Mouse (Mus musculus): ENCODE measurements at regions not wholly inside any gene's neighbourhood (a gene's known extent, or its start where the extent isn't known, plus 50 kb on each side); places are given as distances from the start of the nearest gene placed in this dataset.
A peak's percentile ranks its signal among the peaks of the same experiment; 100 is the strongest.

DNA sequence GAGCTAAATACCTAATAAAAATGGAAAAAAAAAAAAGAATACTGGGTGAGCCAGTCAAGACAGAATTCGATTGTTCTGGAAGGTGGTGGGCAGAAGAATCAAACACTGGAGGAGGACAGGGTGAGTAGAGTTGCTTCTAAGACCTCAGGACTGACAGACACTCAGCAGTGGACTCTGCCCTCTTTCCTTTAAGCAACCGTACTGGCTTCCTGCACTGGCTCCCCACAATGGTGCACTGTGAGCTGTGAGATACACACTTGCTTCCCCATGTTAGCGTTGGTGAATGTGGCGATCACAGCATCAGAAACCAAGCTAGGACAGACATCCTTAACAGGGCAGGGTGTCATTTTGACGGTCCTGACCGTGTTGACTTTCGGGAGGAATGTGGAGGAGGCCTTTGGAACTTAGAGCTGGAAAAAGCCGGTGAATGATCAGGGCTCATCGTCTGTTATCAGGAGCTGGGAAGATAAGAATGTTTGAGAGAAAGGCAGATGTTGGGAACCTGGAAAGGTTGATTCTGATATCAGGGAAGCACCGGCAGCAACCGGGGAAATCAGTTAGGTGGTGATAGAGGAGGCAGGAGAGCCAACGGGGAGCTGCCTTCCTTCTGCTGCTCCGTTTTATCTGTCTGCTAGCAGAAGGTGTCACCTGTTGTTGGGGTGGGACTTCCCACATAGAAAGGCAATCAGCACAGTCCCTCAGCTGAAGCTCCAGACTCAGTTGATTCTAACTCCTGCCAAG lies 254.8 kb downstream of the Ajap1 start:
- DNase-seq (ENCODE audit: low spot score) = peak; percentile 16

DNA sequence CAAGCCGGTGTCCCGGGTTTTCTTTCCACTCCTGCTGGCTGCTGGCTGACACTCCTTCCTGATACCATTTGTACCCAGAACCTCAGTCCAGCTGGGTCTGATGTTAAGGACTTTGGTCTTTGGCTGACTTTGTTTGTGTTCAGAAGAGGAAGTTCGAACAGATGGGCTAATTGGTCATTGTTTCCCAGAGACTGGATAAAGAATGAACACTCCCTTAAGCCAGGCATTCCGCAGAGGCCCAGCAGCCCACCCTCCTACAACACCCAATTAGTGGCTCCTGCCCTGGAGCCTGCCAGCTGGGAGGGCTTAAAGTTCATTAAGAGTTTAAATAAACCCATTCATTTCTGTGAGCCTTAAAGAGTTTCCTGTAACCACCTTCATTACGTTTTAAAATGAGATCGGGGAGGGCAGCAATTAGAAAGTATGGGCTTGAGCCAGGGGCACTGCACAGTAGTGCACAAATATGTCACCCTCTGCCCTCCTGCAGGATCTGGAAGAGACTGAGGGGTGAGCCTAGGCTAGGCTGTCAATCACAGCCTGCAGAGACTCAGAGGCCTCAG lies 257.9 kb downstream of the Ajap1 start:
- DNase-seq (ENCODE audit: low spot score) = no peak

DNA sequence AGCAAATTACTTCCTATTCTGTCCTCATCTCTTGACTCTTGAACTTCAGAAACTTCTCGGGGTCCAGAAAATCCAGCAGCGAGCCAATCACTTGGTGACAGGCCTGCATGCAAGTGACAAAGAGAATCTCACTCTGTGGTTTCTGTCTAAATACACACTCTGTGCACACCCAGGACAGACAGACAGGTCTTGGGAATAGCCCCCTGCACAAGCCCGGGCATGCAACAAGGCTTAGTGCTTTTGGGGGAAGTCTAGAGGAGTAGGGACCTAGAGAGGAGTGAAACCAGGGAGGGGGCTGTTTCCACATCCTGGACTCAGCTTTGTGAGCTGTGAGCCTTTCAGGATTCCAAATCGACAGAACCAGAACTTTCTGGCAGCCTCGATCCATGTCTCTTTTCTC lies 259.6 kb downstream of the Ajap1 start:
- no peak for DNase-seq (ENCODE audit: low spot score)

DNA sequence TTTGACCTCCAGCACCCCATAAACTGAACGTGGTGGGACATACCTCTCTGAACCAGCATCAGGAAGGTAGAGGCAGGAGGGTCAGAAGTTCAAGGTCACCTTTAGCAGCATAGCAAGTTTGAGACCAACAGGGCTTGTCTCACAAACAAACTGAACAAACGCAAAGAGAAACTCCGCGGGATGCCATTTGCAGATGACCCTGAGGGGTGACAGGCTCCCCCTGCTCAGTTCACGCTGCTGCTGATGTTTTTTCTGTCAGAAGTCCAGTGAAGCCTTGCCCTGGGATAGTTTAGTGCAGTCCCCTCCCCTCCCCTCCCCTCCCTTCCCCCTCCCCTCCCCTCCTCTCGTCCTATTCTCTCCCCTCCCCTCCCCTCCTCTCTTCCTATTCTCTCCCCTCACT lies 262.1 kb downstream of the Ajap1 start:
- no peak for DNase-seq (ENCODE audit: low spot score)

DNA sequence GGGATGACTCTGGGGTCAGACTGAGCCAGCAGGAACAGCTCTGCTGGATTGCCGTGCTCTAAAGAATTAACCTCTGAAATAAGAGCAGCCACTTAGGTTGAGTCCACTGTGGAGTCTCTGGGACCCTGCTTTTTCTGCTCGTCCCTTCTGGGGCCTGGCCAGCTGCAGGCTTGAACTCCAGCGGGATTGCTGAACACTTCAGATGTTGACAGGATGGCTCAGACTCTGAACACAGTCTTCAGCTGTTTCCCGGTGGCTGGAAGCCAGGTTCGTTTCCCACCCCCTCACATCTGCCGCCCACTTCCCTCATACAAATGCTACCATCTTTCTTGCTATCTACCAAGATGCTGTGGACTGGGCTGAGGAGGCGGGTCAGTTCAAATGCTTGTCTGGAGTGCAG lies 262.5 kb downstream of the Ajap1 start:
- peak; percentile 27 for DNase-seq (ENCODE audit: low spot score)

DNA sequence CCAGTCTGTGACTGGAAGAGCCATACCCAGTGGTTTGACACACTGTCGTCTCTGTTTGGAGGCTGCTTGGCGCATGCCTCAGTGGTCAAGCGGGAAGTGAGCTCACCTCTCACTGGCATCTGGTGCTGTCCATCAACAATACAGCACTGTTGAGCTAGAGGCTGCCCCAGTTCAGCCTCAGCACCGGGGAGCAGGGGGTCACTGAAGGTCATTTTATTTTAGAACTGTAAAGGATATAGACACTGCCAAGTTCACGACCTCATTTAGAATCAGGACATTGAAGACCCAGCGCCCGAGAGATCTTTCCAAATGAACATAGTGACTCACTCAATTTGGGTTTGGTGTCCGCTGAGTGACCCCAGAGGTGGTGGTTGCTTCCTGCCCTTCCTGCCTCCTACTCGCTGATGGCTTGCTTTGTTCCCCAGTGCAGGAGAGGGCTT lies 265.1 kb downstream of the Ajap1 start:
- DNase-seq (ENCODE audit: low spot score) = peak; percentile 53

DNA sequence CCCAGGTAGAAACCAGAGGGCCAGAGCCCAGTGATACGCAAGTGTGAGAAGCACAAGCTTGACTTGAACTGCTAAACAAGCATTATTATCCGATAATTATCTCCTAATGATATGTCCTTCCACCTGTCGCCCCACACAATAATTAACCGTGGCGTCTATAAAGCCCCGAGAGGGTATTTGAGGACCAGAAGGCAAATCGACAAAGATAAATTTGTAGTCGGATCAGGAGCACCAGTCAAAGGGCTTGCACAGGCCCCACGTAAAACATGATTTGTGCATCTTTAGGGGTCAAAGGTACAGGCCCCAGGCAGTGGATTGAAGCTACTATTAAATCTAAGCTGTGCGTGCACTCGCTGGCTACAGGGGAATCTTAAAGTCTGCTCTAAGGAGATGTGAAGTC lies 270.5 kb downstream of the Ajap1 start:
- no peak for DNase-seq (ENCODE audit: low spot score)

DNA sequence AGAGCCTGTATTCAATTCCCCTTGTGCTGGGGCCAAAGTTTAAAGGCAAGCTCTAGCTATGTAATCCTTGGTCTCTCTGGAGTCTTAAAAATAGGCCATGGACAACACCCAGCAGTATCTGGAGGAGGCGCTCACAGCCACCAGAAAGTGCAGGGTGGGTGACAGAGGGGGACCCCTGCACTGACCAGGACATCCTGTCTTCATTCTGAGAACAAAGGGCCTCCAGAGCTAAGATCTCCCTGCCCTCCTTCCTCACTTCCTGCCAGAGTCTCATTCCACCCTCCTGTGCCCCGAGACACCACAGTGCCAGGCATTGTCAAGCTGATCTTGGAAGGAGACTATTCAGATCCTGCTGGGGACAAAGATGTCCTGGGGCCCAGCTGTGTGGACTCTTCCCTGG lies 273.8 kb downstream of the Ajap1 start:
- no peak for DNase-seq (ENCODE audit: low spot score)

DNA sequence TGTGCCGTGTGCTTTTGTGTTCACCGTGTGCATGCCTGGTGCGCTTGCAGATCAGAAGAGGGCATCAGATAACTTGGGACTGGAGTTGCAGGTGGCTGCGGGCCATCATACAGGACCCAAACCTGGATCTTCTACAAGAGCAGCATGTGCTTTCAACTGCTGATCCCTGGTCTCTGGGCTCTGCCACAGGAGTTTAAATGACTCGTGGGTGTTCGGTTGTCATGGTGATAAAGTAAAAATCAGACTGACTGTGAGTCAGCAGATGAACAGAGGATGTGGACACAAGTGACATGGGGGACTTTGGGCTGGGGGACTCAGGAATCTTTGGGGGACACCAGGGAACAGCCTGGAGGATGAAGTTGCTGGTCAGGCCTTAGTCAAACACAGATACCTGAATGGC lies 274.4 kb downstream of the Ajap1 start:
- DNase-seq (ENCODE audit: low spot score) = no peak

DNA sequence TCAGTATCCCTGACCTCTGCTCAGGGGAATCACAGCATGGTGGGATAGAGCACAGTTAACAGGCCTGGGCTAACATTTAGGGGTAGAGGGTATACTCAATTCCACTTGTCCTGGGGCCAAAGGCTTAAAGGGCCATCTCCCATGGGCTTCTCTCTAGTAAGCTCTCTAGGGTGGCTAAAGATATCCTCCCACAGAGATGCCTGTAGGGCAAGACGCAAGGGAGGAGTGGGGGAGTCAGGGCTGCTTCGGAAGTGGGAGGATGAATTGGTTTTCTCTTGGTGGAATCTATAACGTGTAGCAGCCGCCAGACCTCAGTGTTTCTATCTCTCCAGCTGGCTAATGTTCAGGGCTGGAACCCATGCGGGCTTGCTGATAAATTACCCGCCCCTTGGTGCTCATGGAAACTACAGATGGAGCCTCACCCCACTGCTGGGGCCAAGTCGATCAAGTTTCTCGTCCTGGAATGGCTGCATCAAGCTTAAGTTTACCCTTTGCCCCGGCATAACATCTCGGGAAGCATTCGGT lies 275.0 kb downstream of the Ajap1 start:
- DNase-seq (ENCODE audit: low spot score) = no peak

DNA sequence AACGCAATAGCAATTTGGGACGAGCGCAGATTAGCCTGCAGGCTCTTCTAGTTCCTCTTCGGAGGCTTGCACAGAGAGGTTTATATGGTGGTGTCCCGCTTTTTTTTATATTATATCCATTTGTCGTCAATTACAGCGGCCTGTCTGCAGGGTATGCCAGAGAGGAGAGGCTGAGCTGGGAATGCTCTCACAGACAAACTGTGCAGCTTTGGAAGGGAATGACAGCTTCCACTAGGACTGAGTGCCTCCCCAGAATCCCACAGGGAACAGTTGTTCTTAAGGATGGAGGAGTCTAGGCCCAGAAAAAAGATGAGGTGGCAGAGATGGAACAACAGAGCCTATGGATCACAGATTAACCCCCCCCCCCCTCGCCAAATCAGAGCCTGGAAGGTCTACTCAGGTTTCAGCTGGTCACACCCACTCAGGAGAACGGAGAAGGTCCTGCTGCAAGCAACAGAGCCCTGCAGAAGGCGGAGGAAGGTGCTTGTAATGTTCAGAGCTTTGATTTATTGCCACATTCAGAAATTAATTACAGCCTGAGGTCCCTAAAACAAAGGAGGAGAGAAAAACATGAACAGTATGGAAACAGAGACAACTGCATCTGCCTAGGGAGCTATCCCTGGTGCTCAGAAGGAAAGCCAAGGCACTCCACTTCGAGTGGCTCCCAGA lies 275.7 kb downstream of the Ajap1 start:
- no peak for DNase-seq (ENCODE audit: low spot score)

DNA sequence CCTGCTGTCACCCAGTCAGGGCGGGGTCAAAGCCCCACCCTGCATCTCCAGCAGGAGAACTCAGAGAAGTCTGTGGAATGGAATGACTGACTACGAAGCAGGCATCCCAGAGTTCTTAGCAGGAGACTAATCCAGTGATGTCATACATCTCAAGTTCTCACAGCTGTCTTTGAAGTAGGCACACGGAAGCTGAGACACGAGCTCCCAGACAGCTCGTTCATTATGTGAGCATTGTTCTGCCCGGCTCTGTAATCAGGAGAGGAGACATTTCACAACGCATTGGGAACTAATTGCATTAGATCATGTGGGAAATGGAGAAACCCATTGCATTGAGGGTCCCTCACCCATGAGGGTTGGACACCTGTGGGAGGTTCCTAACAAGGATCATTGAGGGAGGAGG lies 277.8 kb downstream of the Ajap1 start:
- DNase-seq (ENCODE audit: low spot score) = no peak

DNA sequence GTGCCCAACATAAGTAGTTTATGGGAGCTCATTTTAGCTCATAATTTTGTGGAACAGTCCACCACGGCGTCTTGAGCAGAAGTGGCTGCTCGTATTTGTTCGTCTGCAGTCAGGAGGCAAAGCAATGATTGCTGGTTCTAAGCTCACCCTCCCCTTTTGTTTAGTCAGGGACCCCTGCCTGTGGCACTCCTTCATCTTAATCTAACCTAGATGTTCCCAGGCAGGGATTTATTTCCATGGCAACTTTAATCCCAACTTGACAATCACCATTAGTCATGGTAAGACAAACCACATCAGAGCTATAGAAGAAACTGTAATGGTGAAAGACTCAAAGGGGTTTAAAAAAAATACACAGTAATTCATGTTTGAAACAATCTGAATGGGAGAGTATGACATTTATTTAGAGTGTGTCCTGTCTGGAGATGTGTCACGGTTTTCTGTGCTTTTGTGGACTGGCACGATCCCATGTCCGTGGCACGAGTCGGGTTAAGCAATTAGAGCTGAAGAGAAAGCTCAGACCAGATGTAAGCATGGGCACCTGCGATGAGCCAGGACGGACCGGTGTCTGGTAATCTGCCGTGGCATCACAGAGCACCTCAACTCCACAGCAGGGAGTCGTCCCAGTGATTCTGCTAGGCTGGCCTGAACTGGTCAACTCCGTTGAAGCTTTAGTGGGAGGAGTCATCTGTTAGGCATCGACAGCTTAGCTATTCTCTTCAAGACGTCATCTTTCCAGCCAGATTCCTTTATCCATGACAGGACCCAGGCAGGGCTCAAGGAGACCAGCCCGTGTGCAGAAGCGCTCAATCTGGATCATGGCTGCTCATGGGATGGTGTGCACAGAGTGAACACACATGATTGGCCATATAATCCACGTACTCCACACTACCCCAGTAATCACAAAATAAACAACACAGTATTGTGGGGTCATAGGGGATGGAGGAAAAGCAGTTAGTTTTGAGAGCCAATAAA lies 281.5 kb downstream of the Ajap1 start:
- no peak for DNase-seq (ENCODE audit: low spot score)

DNA sequence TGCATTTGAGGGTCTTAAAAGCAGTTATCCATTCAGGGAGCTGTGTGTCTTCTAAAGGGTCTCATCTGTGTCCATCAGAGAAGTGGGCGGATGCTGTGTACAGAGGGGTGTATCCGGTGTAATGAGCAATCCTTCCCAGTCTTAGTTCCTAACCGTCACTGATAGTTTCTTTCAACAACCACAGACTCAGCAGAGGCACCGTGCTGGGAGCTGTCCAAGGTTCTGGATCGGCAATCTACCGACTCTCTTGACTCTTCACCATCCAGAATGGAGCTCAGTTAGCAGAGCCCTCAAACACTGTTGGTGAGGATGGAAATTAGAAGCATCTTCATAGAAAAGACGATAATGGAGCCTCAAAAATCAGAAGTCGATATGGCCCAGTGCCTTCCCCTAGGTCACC lies 293.1 kb downstream of the Ajap1 start:
- no peak for DNase-seq (ENCODE audit: low spot score)

DNA sequence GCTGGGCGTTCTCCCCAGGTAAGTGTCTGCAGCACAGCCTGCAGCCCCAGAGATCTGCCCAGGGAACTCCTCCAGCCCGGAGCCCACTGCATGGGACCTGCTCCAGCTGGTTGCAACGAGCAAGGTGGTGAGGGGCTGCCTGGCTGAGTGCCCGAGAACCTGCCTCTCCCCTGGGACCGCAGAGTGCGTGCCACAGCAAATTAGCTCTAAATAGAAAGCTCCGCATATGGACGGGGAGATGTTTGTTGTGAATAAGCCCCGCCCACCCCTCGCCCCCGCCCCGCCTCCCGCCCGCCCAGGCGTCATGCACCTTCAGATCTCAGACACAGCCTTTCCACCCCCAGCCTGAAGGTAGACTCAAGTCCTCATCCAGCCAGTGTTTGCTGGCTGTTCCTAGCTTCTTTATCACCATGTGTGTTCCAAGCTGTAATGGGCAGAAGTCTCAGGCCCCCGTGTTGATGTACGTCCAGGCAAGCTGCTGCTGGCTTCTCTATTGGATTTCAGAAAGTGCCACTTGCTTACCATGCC lies 294.0 kb downstream of the Ajap1 start:
- DNase-seq (ENCODE audit: low spot score) = no peak

DNA sequence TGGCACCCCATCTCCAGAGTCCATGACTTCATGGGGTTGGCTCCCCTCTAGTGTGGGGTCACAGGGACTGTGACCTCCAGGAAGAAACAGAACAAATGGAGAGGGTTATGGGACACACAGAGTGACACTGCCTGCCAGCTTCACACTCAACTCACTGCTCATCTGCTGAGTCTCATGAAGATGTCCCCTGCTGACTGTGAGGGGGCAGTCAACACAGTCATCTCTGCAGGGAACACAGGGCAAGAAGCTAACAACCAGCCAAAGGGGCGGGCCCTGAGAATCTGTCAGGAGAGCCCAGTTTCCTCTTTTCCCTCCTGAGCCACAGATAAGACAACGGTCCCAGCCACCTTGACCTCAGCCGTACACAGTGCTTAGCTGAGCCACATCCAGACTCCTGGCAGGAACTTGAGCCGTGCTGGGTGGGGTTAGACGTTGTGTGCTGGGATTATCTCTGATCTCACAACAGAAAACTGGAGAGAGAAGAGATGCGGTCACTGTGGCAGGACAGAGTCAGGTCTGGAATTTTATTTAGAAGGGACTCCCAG lies 294.6 kb downstream of the Ajap1 start:
- DNase-seq (ENCODE audit: low spot score) = no peak

DNA sequence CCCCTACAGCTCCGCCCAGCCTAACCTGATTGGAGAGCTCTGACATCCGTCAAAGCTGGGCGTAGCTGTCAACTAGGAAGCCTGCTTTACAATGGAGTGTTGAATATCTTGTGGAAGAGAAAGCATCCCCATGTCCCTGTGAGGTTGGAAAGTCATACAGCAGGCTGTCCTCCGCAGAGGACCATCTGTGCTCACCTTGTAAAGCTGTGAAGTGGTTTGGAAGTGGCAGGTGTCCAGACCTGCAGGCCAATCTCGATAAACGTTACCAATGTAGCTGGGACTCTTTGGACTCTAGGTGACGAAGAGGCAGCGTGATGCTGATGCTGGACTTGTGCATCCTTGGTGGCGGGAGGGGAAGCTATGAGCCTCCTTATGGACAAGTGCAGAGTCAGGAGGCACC lies 305.1 kb downstream of the Ajap1 start:
- DNase-seq (ENCODE audit: low spot score) = no peak

DNA sequence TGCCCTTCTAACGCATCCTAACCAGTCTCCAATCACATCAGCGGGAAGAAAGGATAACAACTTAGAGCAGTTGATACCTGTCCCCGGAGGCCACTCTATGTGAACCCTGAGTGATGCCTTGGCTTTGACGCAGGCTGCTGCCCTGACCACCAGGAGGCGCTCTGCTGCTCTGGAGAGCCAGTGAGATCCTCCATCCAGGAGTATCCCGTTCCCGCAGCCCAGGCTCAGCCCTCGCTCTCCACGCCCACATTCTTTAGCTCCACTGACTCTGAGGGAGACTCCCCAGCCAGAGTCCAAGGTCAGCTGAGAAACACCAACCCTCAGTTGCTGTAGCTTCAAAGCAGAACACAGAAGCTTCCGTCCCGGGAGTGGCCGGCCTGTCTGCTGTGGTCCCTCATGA lies 307.0 kb downstream of the Ajap1 start:
- peak; percentile 58 for DNase-seq (ENCODE audit: low spot score)

DNA sequence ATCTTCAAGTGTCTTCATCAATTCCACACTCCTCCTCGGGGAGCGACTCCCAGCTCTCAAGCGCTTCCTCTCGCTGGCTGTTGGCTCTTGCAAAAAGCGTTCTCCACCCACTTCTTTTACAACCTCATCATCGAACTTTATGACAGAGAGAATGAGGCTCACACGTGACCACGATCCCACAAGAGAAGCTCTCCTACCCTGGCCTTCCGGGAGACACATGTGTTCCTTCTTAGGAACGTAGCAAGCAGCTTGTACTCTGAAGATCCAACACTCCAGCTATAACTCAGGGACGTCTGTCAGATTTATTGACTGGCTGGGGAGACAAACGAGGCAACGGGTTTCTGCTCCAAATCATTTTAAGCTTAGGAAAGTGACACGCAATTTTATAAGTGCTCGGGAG lies 307.5 kb downstream of the Ajap1 start:
- no peak for DNase-seq (ENCODE audit: low spot score)

DNA sequence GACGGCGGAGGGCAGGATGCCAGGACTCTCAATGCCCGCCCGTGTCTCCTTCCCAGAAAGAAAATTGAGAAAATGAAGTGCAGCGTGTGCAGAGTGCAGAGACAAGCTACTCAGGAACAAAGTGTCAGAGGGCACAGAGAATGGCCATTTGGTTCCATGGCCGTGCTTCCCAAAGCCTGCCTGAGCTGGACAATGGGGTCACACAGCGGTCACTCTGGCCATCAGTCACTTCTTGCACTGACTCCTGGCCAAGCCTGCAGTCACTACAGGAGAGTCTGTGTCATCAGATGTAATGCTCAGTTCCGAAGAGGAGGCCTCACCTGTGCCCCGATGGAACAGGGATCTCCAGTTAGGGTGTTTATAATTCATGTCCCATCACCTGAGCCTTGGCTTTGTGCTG lies 312.6 kb downstream of the Ajap1 start:
- no peak for DNase-seq (ENCODE audit: low spot score)

DNA sequence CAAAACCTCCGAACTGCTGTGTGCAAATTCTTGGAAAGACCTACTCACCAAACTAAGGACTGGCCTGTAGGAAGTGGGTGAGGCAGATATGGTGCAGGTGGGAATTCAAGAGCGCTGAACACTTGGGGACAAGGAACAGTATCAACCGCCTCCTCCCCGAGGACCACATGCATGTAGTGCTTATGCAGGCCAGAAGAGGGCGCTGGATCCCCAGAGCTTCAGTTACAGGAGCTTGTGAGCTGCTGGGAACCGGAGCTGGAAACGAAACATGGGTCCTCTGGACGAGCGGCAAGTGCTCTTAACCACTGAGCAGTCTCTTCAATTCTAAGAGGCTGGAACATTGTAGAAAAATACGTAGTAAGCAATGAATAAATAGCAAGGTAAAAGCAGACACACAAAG lies 317.8 kb downstream of the Ajap1 start:
- DNase-seq (ENCODE audit: low spot score) = no peak

DNA sequence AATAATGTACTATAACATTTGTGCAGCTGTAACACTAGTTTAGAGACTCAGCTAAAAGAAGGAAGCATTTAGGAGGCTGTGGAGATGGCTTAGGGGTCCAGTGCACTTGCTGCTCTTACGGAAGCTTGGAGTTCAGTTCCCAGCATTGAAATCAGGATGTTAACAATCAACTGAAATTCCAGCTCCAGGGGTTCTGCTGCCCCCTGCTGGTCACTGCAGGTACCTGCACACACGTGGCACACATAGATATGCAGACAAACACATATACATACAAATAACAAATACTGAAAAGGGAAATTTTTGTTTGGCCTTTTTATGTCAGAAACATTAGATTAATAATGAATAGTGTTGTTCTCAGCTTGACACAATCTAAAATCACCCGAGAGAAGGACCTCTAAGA lies 322.5 kb downstream of the Ajap1 start:
- DNase-seq (ENCODE audit: low spot score) = no peak

Data from layer of hippocampus, adult 11-12 months (tissue).